Mouse (Mus musculus): ENCODE data around the gene Ffar4. TPM values are rescaled to one million over a fixed set of nuclear protein-coding genes. Genes with fewer than 3 reads are reported as not detected.

Gene Ffar4
- polyA plus RNA-seq (2017; shearing (Covaris generic)): not detected

GRCm38 (mm10) chr19:38096858-38097758 lies at the start of gene Ffar4:
Gene Ffar4, plus strand, starts transcription at chr19:38097071.

GRCm38 (mm10) chr19:38054720-38055192 lies 42.1 kb upstream of the Ffar4 start, which contains the start of gene Cep55:
Gene Cep55, plus strand, starts transcription at chr19:38055011.

GRCm38 (mm10) chr19:38125219-38125610 lies 28.3 kb downstream of the Ffar4 start, which contains the start of gene Rbp4:
Gene Rbp4, minus strand, starts transcription at chr19:38125281.

GRCm38 (mm10) chr19:38132481-38132880 lies 35.6 kb downstream of the Ffar4 start, which contains the start of gene Pde6c:
Gene Pde6c, plus strand, starts transcription at chr19:38132781.

Other genes with a start within 250 kb of the Ffar4 start
- not detected for gene Myof, start 53.5 kb upstream of the Ffar4 start, polyA plus RNA-seq (2017; shearing (Covaris generic))
- 0.67 TPM for gene Cep55, start 42.1 kb upstream of the Ffar4 start, polyA plus RNA-seq (2017; shearing (Covaris generic))
- gene Rbp4, start 28.2 kb downstream of the Ffar4 start, polyA plus RNA-seq (2017; shearing (Covaris generic)): not detected
- not detected for gene Pde6c, start 35.7 kb downstream of the Ffar4 start, polyA plus RNA-seq (2017; shearing (Covaris generic))
- gene Fra10ac1, start 127.1 kb downstream of the Ffar4 start, polyA plus RNA-seq (2017; shearing (Covaris generic)): 21.9 TPM
- gene Lgi1, start 167.5 kb downstream of the Ffar4 start, polyA plus RNA-seq (2017; shearing (Covaris generic)): not detected

Data from naive thymus-derived CD4-positive, alpha-beta T cell, adult 5 months (primary cell).